Mouse (Mus musculus): ENCODE measurements at regions not wholly inside any gene's neighbourhood (a gene's known extent, or its start where the extent isn't known, plus 50 kb on each side); places are given as distances from the start of the nearest gene placed in this dataset.
A peak's percentile ranks its signal among the peaks of the same experiment; 100 is the strongest.

DNA sequence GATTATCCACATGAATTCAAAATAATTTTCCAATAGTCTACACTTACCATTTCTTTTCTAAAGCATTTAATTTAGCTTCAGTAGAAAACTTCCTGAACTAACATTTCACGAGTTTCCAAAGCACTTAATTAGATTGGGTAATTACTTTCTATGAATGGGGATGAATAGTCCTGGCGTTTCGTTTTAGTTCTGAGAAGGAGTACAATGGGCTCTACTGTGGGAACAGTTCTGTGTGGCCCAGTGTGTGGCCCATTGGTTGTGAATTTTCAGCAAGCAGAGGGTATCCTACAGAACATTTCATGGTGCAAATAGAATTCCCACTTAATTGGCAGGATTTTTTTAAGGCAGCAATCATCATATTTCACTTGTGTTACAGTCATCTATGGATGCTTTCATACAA lies 95.5 kb downstream of the 1700017N19Rik start:
- Histone ChIP-seq H3K4me3 (no peak overlapping the region), H3K27me3 (no peaks in the 10 kb centered on the region), H3K9ac (no peak overlapping the region), H3K36me3 (no peaks in the 10 kb centered on the region), H3K4me2 (no peak overlapping the region), H3K4me1 (replicated peaks) (no peaks in the 10 kb centered on the region), H3K9me3 (no peaks in the 10 kb centered on the region), H3K27ac (replicated peaks) (no peak overlapping the region)
- 13% methylated on average over 3 of the region's 3 CpGs for WGBS
- peak; percentile 87 for ATAC-seq (ENCODE audit: low read depth)

- no peak for ATAC-seq (ENCODE audit: low read depth)
- no peak overlapping the region for H3K9ac ChIP-seq
- H3K27ac ChIP-seq (replicated peaks) = no peak overlapping the region
- no peaks in the 10 kb centered on the region for H3K9me3 ChIP-seq
- H3K27me3 ChIP-seq = no peaks in the 10 kb centered on the region
- H3K4me2 ChIP-seq = no peak overlapping the region
- H3K4me3 ChIP-seq = no peak overlapping the region
- no peaks in the 10 kb centered on the region for H3K36me3 ChIP-seq
- H3K4me1 ChIP-seq (replicated peaks) = no peaks in the 10 kb centered on the region
- WGBS = 86% methylated on average over 2 of the region's 2 CpGs
These were observed 105.7 kb downstream of the 1700017N19Rik start for GRCm38 (mm10) chr10:100695944-100696343.

- Histone ChIP-seq H3K36me3 (no peaks in the 10 kb centered on the region), H3K9me3 (no peaks in the 10 kb centered on the region), H3K27me3 (no peaks in the 10 kb centered on the region), H3K4me1 (replicated peaks) (no peaks in the 10 kb centered on the region), H3K27ac (replicated peaks) (no peak overlapping the region), H3K9ac (no peak overlapping the region), H3K4me3 (no peak overlapping the region), H3K4me2 (no peak overlapping the region)
- ATAC-seq (ENCODE audit: low read depth) = no peak
- WGBS = 83% methylated on average over 4 of the region's 4 CpGs
These were observed 108.9 kb downstream of the 1700017N19Rik start for GRCm38 (mm10) chr10:100699206-100699605.

- no peak overlapping the region for H3K27ac ChIP-seq (replicated peaks)
- no peak for ATAC-seq (ENCODE audit: low read depth)
These were observed 110.3 kb downstream of the 1700017N19Rik start for GRCm38 (mm10) chr10:100700281-100701205.

DNA sequence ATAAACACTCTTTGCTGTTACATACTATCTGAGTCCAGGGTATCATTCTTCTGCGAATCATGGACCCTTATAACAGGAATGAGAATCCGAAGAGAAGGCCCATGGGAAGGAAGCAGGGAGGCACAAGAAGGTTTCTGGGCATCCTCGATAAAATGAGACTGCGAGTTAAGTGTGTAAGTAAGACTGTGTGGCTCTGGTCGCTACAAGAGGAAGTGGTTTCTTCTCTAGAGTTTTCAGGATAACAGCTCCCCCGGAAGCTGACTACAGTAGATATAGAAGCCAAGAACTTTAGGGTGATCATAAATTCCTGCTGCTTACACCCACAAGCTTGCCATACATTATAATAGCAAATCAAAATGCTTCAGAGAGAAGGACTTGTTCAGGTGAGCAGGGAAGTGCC lies 111.7 kb downstream of the 1700017N19Rik start:
- Histone ChIP-seq H3K27ac (replicated peaks) (no peak overlapping the region), H3K9ac (no peak overlapping the region), H3K4me2 (no peak overlapping the region), H3K36me3 (no peaks in the 10 kb centered on the region), H3K27me3 (no peaks in the 10 kb centered on the region), H3K9me3 (no peaks in the 10 kb centered on the region), H3K4me1 (replicated peaks) (no peaks in the 10 kb centered on the region), H3K4me3 (no peak overlapping the region)
- 88% methylated on average over 6 of the region's 6 CpGs for WGBS
- ATAC-seq (ENCODE audit: low read depth) = no peak

More at GRCm38 (mm10) chr10:100700281-100701205, 110.3 kb downstream of the 1700017N19Rik start:
- no peak overlapping the region for H3K9ac ChIP-seq
- H3K4me1 ChIP-seq (replicated peaks) = no peaks in the 10 kb centered on the region
- H3K27me3 ChIP-seq = no peaks in the 10 kb centered on the region
- H3K4me2 ChIP-seq = no peak overlapping the region
- H3K4me3 ChIP-seq = no peak overlapping the region
- 86% methylated on average over 10 of the region's 10 CpGs for WGBS
- no peaks in the 10 kb centered on the region for H3K36me3 ChIP-seq
- H3K9me3 ChIP-seq = no peaks in the 10 kb centered on the region

DNA sequence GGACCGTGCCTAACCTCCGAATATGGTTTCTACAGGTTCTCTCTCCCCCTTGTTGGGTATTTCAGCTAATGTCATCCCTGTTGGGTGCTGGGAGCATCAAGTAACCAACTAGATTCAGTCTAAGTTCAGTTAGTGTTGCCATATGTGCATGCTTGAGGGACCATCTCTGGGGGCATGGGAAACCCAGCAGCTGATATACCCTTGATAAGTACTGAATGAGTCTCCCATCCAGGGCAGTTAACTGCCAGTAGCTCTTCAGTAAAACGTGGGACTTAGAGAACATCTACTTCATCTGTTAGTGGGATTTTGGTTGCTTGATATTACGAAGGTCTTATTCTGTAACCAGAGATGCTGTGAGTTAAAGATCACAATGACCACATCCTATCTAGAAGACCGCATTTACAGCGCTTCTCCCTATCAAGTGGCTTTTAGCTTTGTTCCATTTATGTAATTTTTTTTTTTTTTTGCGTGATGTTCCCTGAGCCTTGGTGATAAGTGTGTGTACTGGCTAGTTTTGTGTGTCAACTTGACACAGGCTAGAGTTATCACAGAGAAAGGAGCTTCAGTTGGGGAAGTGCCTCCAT lies 125.9 kb downstream of the 1700017N19Rik start:
- Histone ChIP-seq H3K4me3 (no peak overlapping the region), H3K27me3 (no peaks in the 10 kb centered on the region), H3K4me2 (no peak overlapping the region), H3K9me3 (no peaks in the 10 kb centered on the region), H3K36me3 (no peaks in the 10 kb centered on the region), H3K27ac (replicated peaks) (no peak overlapping the region), H3K4me1 (replicated peaks) (no peaks in the 10 kb centered on the region; the same call in 1 of the 2 replicates), H3K9ac (no peak overlapping the region)
- 90% methylated on average over 7 of the region's 7 CpGs for WGBS
- ATAC-seq (ENCODE audit: low read depth) = no peak

DNA sequence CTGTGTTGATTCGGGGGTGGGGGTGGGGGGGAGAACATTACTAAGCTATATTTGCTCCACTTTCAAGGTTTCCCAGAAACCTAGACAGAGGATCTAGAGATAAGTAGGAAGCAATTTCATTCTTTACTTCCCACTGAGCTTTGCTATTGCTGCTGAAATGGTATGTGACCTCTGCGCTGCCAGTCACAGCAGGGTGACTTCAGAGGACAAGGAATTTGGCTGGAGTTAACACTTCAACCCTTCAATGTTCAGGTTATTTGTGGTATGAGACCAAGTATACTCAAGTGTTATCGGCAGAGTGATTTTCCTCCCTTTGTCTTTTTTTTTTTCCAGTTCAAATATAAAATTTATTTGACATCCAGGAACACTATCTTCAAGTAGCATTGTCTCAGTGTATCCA lies 128.3 kb downstream of the 1700017N19Rik start:
- Histone ChIP-seq H3K27ac (replicated peaks) (no peak overlapping the region), H3K9me3 (no peaks in the 10 kb centered on the region), H3K4me1 (replicated peaks) (no peaks in the 10 kb centered on the region; the same call in 1 of the 2 replicates), H3K9ac (no peak overlapping the region), H3K4me3 (no peak overlapping the region), H3K36me3 (no peaks in the 10 kb centered on the region), H3K4me2 (no peak overlapping the region), H3K27me3 (no peaks in the 10 kb centered on the region)
- ATAC-seq (ENCODE audit: low read depth) = no peak
- 26% methylated on average over 3 of the region's 3 CpGs for WGBS

DNA sequence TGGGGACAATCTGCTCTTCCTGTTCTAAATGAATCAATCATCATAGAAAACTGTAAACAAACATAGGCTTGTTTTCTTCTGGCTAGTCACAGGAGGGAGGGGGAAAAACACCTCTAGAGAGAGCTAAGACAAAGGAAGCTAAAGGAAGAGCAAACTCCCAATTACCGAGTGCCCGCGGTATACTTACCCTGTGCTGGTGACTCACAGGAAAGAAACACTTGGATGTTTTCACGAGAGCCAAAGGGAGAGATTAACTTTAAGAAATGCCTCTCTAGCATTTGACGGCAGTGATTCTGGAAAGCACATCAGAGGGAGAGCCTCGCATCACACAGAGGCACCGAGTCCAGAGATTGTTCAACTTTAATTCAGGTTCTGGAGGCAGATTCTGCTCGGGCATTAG lies 151.0 kb downstream of the 1700017N19Rik start:
- no peaks in the 10 kb centered on the region for H3K9me3 ChIP-seq
- no peak overlapping the region for H3K27ac ChIP-seq (replicated peaks)
- no peak overlapping the region for H3K9ac ChIP-seq
- no peaks in the 10 kb centered on the region for H3K27me3 ChIP-seq
- 72% methylated on average over 8 of the region's 8 CpGs for WGBS
- ATAC-seq (ENCODE audit: low read depth) = no peak
- H3K36me3 ChIP-seq = no peaks in the 10 kb centered on the region
- H3K4me1 ChIP-seq (replicated peaks) = 0 out of 2 replicates have a peak, but pooled peaks cover 6% of the 10 kb centered on the region
- H3K4me2 ChIP-seq = no peak overlapping the region
- no peak overlapping the region for H3K4me3 ChIP-seq

GRCm38 (mm10) chr10:100742065-100742464 lies 151.8 kb downstream of the 1700017N19Rik start:
- no peaks in the 10 kb centered on the region for H3K27me3 ChIP-seq
- ATAC-seq (ENCODE audit: low read depth) = no peak
- 0 out of 2 replicates have a peak, but pooled peaks cover 6% of the 10 kb centered on the region for H3K4me1 ChIP-seq (replicated peaks)
- H3K36me3 ChIP-seq = no peaks in the 10 kb centered on the region
- no peak overlapping the region for H3K9ac ChIP-seq
- no peaks in the 10 kb centered on the region for H3K9me3 ChIP-seq
- WGBS = 9% methylated on average over 7 of the region's 7 CpGs
- H3K27ac ChIP-seq (replicated peaks) = no peak overlapping the region
- H3K4me2 ChIP-seq = no peak overlapping the region
- H3K4me3 ChIP-seq = no peak overlapping the region

- Histone ChIP-seq H3K4me1 (replicated peaks) (0 out of 2 replicates have a peak, but pooled peaks cover 6% of the 10 kb centered on the region), H3K4me3 (no peak overlapping the region), H3K9me3 (no peaks in the 10 kb centered on the region), H3K27me3 (no peaks in the 10 kb centered on the region), H3K27ac (replicated peaks) (no peak overlapping the region), H3K36me3 (no peaks in the 10 kb centered on the region), H3K4me2 (no peak overlapping the region), H3K9ac (no peak overlapping the region)
- WGBS = 21% methylated on average over 7 of the region's 7 CpGs
- ATAC-seq (ENCODE audit: low read depth) = no peak
These were observed 155.9 kb downstream of the 1700017N19Rik start for GRCm38 (mm10) chr10:100746151-100746550.

GRCm38 (mm10) chr10:100754957-100755356 lies 164.7 kb downstream of the 1700017N19Rik start:
- Histone ChIP-seq H3K27ac (replicated peaks) (no peak overlapping the region), H3K9ac (no peak overlapping the region), H3K4me3 (no peak overlapping the region), H3K4me2 (no peak overlapping the region), H3K36me3 (no peaks in the 10 kb centered on the region), H3K9me3 (no peaks in the 10 kb centered on the region), H3K27me3 (no peaks in the 10 kb centered on the region), H3K4me1 (replicated peaks) (peaks cover 6% of the 10 kb centered on the region)
- peak; percentile 36; the same call in 1 of the 2 replicates for ATAC-seq (ENCODE audit: low read depth)
- 32% methylated on average over 5 of the region's 5 CpGs for WGBS

- H3K36me3 ChIP-seq = no peaks in the 10 kb centered on the region
- no peaks in the 10 kb centered on the region for H3K9me3 ChIP-seq
- no peak for ATAC-seq (ENCODE audit: low read depth)
- no peak overlapping the region for H3K27ac ChIP-seq (replicated peaks)
- no peaks in the 10 kb centered on the region for H3K4me1 ChIP-seq (replicated peaks)
- H3K9ac ChIP-seq = no peak overlapping the region
- no peak overlapping the region for H3K4me3 ChIP-seq
- no peak overlapping the region for H3K4me2 ChIP-seq
- no peaks in the 10 kb centered on the region for H3K27me3 ChIP-seq
These were observed 184.0 kb downstream of the 1700017N19Rik start for GRCm38 (mm10) chr10:100774252-100774651.
